Mouse (Mus musculus) hindbrain, postnatal 0 days (tissue): Measurements from ENCODE around the gene Gng3. TPM values are rescaled to one million over a fixed set of nuclear protein-coding genes. Genes with fewer than 3 reads are reported as not detected.
"Not testable (repeated sequence)": the region's sequence is repeated elsewhere in the genome, so short reads cannot be mapped to it uniquely, and the experiment has no call there.

Experiments
- ATAC-seq: fragments of 200-750 bp; cut with Nextera tagmentation; 2 replicates; pipeline ENCODE4 v1.8.0; 2017; ENCODE audit warnings: mild to moderate bottlenecking, moderate TSS enrichment, moderate library complexity
- DNase-seq: peaks from one replicate; pipeline ENCODE4 v3.0.0-alpha.2; 2015; ENCODE audit warnings: low spot score
- H3K27ac ChIP-seq: fragments of 300-500 bp; sonication (generic); 2 replicates; pipeline ENCODE4 v1.5.1; 2014; ENCODE audit warnings: mild to moderate bottlenecking
- H3K27me3 ChIP-seq: fragments of 300-500 bp; sonication (generic); 2 replicates; pipeline ENCODE4 v1.6.1; 2014; ENCODE audit warnings: low read length, mixed read lengths; ENCODE audit not compliant: insufficient read depth
- H3K36me3 ChIP-seq: fragments of 300-500 bp; sonication (generic); 2 replicates; pipeline ENCODE4 v1.6.1; 2014; ENCODE audit warnings: low read length, mixed read lengths; ENCODE audit not compliant: insufficient read depth
- H3K4me1 ChIP-seq: fragments of 300-500 bp; sonication (generic); 2 replicates; pipeline ENCODE4 v1.6.1; 2014; ENCODE audit warnings: antibody characterized with exemption, low read length, mixed read lengths; ENCODE audit not compliant: insufficient read depth
- H3K4me2 ChIP-seq: fragments of 300-500 bp; sonication (generic); 2 replicates; pipeline ENCODE4 v1.6.1; 2014; ENCODE audit warnings: low read depth, mild to moderate bottlenecking, low read length, moderate library complexity, mixed read lengths
- H3K4me3 ChIP-seq: fragments of 300-500 bp; sonication (generic); 2 replicates; pipeline ENCODE4 v1.5.1; 2014; ENCODE audit warnings: low read length
- H3K9ac ChIP-seq: fragments of 300-500 bp; sonication (generic); replicated peaks from 2 replicates; pipeline ENCODE4 v1.6.1; 2014; ENCODE audit warnings: mild to moderate bottlenecking, low read length, moderate library complexity, mixed read lengths
- H3K9me3 ChIP-seq: fragments of 300-500 bp; sonication (generic); 2 replicates; pipeline ENCODE4 v1.6.1; 2016; ENCODE audit warnings: low read length, mixed read lengths
- CTCF ChIP-seq: IDR thresholded peaks from 2 replicates; pipeline ENCODE4 v1.5.1; 2016; ENCODE audit warnings: antibody characterized with exemption, control low read depth, low read depth
- WGBS: fragments of 180-500 bp; shearing (Covaris S2); extraction: QIAGEN DNeasy Blood & Tissue Kit; methylation state at CpG from one replicate; pipeline ENCODE4 v1.1.7; 2014; 5-methylcytosine and 5-hydroxymethylcytosine counted together
- polyA plus RNA-seq: library from polyadenylated mRNA; unstranded; fragments of >200 nt; fragmentation: Nextera tagmentation; extraction: Ambion mirVana; gene quantifications from 2 replicates; pipeline ENCODE4 v1.2.1, GENCODE M21; 2015
- total RNA-seq: library from RNA; depleted of rRNA; stranded (reverse); fragments of >200 nt; gene quantifications from 2 replicates; pipeline ENCODE4 v1.2.3, GENCODE M21; 2014

Gng3 gene
- total and polyA plus RNA-seq, 2 experiments from 2014 or later: 93.2 to 626 TPM

- peak; percentile 98 for ATAC-seq
These were observed 41.5 kb upstream of the Gng3 start, which contains the start of gene Uqcc3 for GRCm38 (mm10) chr19:8880311-8881033. Uqcc3 (minus strand) TSS chr19:8880923.

GRCm38 (mm10) chr19:8875031-8875430 is 36.0 kb upstream of the Gng3 start:
- DNase-seq: no peak
- 92% methylated on average over 7 of the region's 7 CpGs for WGBS
- ATAC-seq: no peak
- Histone ChIP-seq H3K9ac (no peak overlapping the region), H3K27me3 (no peaks in the 10 kb centered on the region), H3K4me3 (no peak overlapping the region), H3K4me1 (peaks cover 10% of the 10 kb centered on the region; the same call in 1 of the 2 replicates), H3K4me2 (no peak overlapping the region), H3K36me3 (peaks cover 21% of the 10 kb centered on the region; the same call in 1 of the 2 replicates), H3K9me3 (no peaks in the 10 kb centered on the region), H3K27ac (no peak overlapping the region)
- TF ChIP-seq CTCF: no peak

More at GRCm38 (mm10) chr19:8880311-8881033, 41.5 kb upstream of the Gng3 start, which contains the start of gene Uqcc3:
- DNase-seq: peak; percentile 94
- Histone ChIP-seq H3K9me3 (no peaks in the 10 kb centered on the region), H3K27ac (peak within 1 kb of the TSS; percentile 83), H3K36me3 (peaks cover 2% of the 10 kb centered on the region; the same call in 1 of the 2 replicates), H3K27me3 (no peaks in the 10 kb centered on the region), H3K9ac (peak within 1 kb of the TSS; percentile 77), H3K4me2 (peak within 1 kb of the TSS; percentile 87), H3K4me3 (peak within 1 kb of the TSS; percentile 72), H3K4me1 (peaks cover 6% of the 10 kb centered on the region; the same call in 1 of the 2 replicates)
- TF ChIP-seq CTCF: no peak
- WGBS: under 1% methylated on average over 42 of the region's 42 CpGs

GRCm38 (mm10) chr19:8872266-8872840 is 33.4 kb upstream of the Gng3 start:
- Histone ChIP-seq H3K36me3 (peaks cover 21% of the 10 kb centered on the region; the same call in 1 of the 2 replicates), H3K4me1 (peaks cover 5% of the 10 kb centered on the region; the same call in 1 of the 2 replicates), H3K4me3 (peak overlapping the region; percentile 98), H3K27ac (peak overlapping the region; percentile 86; the same call in 1 of the 2 replicates), H3K9ac (peak overlapping the region; percentile 95; the same call in 1 of the 2 replicates), H3K27me3 (no peaks in the 10 kb centered on the region), H3K4me2 (peak overlapping the region; percentile 91), H3K9me3 (no peaks in the 10 kb centered on the region)
- no peak for TF ChIP-seq CTCF
- no peak for DNase-seq
- no peak for ATAC-seq
- 79% methylated on average over 10 of the region's 10 CpGs for WGBS

GRCm38 (mm10) chr19:8871267-8872186 is 32.5 kb upstream of the Gng3 start, which contains the start of gene Ubxn1:
Ubxn1 (plus strand) TSS chr19:8871496.
- peak within 1 kb of the TSS; percentile 86 for H3K27ac ChIP-seq
- peaks cover 5% of the 10 kb centered on the region; the same call in 1 of the 2 replicates for H3K4me1 ChIP-seq
- H3K27me3 ChIP-seq: no peaks in the 10 kb centered on the region
- H3K36me3 ChIP-seq: peaks cover 21% of the 10 kb centered on the region; the same call in 1 of the 2 replicates
- ATAC-seq (peak; percentile 99), DNase-seq (peak; percentile 97)
- WGBS: 1% methylated on average over 58 of the region's 59 CpGs
- peak within 1 kb of the TSS; percentile 91 for H3K4me2 ChIP-seq
- no peak for TF ChIP-seq CTCF
- H3K9me3 ChIP-seq: no peaks in the 10 kb centered on the region
- H3K9ac ChIP-seq: peak within 1 kb of the TSS; percentile 95
- peak within 1 kb of the TSS; percentile 98 for H3K4me3 ChIP-seq

- Histone ChIP-seq H3K4me3 (peak overlapping the region; percentile 98), H3K9ac (peak overlapping the region; percentile 95), H3K27ac (peak overlapping the region; percentile 79), H3K4me1 (peaks cover 5% of the 10 kb centered on the region; the same call in 1 of the 2 replicates), H3K27me3 (no peaks in the 10 kb centered on the region), H3K36me3 (peaks cover 21% of the 10 kb centered on the region; the same call in 1 of the 2 replicates), H3K9me3 (no peaks in the 10 kb centered on the region), H3K4me2 (peak overlapping the region; percentile 91)
- ATAC-seq (peak; percentile 28), DNase-seq (no peak)
- TF ChIP-seq CTCF: no peak
- WGBS: 60% methylated on average over 9 of the region's 9 CpGs
These were observed 31.8 kb upstream of the Gng3 start for GRCm38 (mm10) chr19:8870838-8871237.

GRCm38 (mm10) chr19:8870381-8870780 is 31.4 kb upstream of the Gng3 start:
- H3K9me3 ChIP-seq, H3K4me1 ChIP-seq, H3K27me3 ChIP-seq, H3K4me3 ChIP-seq, ATAC-seq, H3K9ac ChIP-seq, H3K27ac ChIP-seq, DNase-seq: not testable (repeated sequence)
- peak overlapping the region; percentile 91; the same call in 1 of the 2 replicates for H3K4me2 ChIP-seq
- peaks cover 17% of the 10 kb centered on the region; the same call in 1 of the 2 replicates for H3K36me3 ChIP-seq
- 79% methylated on average over 3 of the region's 3 CpGs for WGBS
